Mouse (Mus musculus) spleen, adult 2 months (tissue): ENCODE results near the gene Lsm4. TPM values are rescaled to one million over a fixed set of nuclear protein-coding genes. Genes with fewer than 3 reads are reported as not detected.
A peak's percentile ranks its signal among the peaks of the same experiment; 100 is the strongest.

Source experiments
- DNase-seq, 2 experiments: peaks; one replicate each; pipeline versions ENCODE4 v3.0.0 to v3.0.0-alpha.2; 2012 to 2021; ENCODE audit warnings: low spot score in 2 of 2, low read depth in 1 of 2
- H3K27ac ChIP-seq: fragments of 200-500 bp; 2 replicates; pipeline ENCODE4 v1.5.1; 2012; ENCODE audit warnings: low read length, inconsistent platforms; ENCODE audit not compliant: insufficient read depth
- H3K27me3 ChIP-seq: fragments of 200-500 bp; 2 replicates; pipeline ENCODE4 v1.6.1; 2012; ENCODE audit warnings: mild to moderate bottlenecking, moderate library complexity, low read length, inconsistent platforms; ENCODE audit not compliant: control insufficient read depth, insufficient read depth
- H3K36me3 ChIP-seq: fragments of 200-500 bp; 2 replicates; pipeline ENCODE4 v1.6.1; 2012; ENCODE audit warnings: mild to moderate bottlenecking, low read length, inconsistent platforms; ENCODE audit not compliant: control insufficient read depth, insufficient read depth
- H3K4me1 ChIP-seq: fragments of 200-500 bp; 2 replicates; pipeline ENCODE4 v1.6.1; 2011; ENCODE audit warnings: inconsistent platforms; ENCODE audit not compliant: control insufficient read depth, insufficient read depth, insufficient read length
- H3K4me3 ChIP-seq: fragments of 200-500 bp; 2 replicates; pipeline ENCODE4 v1.5.1; 2011; ENCODE audit warnings: mild to moderate bottlenecking, inconsistent platforms; ENCODE audit not compliant: insufficient read depth, insufficient read length; ENCODE audit errors: extremely low read depth
- CTCF ChIP-seq: fragments of 200-500 bp; IDR thresholded peaks from 2 replicates; pipeline ENCODE4 v1.5.1; 2011; ENCODE audit warnings: mild to moderate bottlenecking, inconsistent platforms; ENCODE audit not compliant: insufficient read depth, insufficient read length, insufficient replicate concordance; ENCODE audit errors: extremely low read depth
- POLR2A ChIP-seq: fragments of 200-500 bp; IDR thresholded peaks from 2 replicates; pipeline ENCODE4 v1.6.1; 2011; ENCODE audit warnings: low read depth, low read length, inconsistent platforms
- WGBS: fragments of 180-500 bp; shearing (Covaris S2); methylation state at CpG from one replicate; pipeline ENCODE4 v1.1.7; 2018; 5-methylcytosine and 5-hydroxymethylcytosine counted together
- polyA plus RNA-seq: library from polyadenylated mRNA; depleted of rRNA; stranded (reverse); fragments of >200 nt; gene quantifications from 2 replicates; pipeline ENCODE4 v1.2.3, GENCODE M21; 2012

The Lsm4 gene
- polyA plus RNA-seq, 1 experiment = 109 TPM

- no peaks in the 10 kb centered on the region; the same call in 1 of the 2 replicates for H3K36me3 ChIP-seq
- no peaks in the 10 kb centered on the region for H3K27me3 ChIP-seq
- WGBS = 92% methylated on average over 2 of the region's 2 CpGs
- H3K4me3 ChIP-seq = no peak overlapping the region
- H3K27ac ChIP-seq = no peak overlapping the region
- TF ChIP-seq CTCF (no peak), POLR2A (no peak)
- no peak for DNase-seq
- H3K4me1 ChIP-seq = peaks cover 13% of the 10 kb centered on the region
These were observed 15.3 kb upstream of the Lsm4 start for GRCm38 (mm10) chr8:70657739-70658138.

GRCm38 (mm10) chr8:70658897-70659603 is 14.0 kb upstream of the Lsm4 start:
- no peak for DNase-seq
- WGBS = 3% methylated on average over 31 of the region's 31 CpGs
- peak overlapping the region; percentile 36 for H3K27ac ChIP-seq

GRCm38 (mm10) chr8:70659604-70660272 is 13.3 kb upstream of the Lsm4 start:
- WGBS = under 1% methylated on average over 42 of the region's 44 CpGs
- Histone ChIP-seq H3K27ac (peak overlapping the region; percentile 36), H3K27me3 (no peaks in the 10 kb centered on the region), H3K4me1 (peaks cover 6% of the 10 kb centered on the region), H3K4me3 (peak overlapping the region; percentile 87), H3K36me3 (no peaks in the 10 kb centered on the region; the same call in 1 of the 2 replicates)
- DNase-seq = peak in 1 of 2 experiments; percentile 80
- no peak for TF ChIP-seq CTCF
- TF ChIP-seq POLR2A = no peak

More at GRCm38 (mm10) chr8:70658897-70659603, 14.0 kb upstream of the Lsm4 start:
- H3K27me3 ChIP-seq = no peaks in the 10 kb centered on the region
- H3K36me3 ChIP-seq = no peaks in the 10 kb centered on the region; the same call in 1 of the 2 replicates
- peaks cover 11% of the 10 kb centered on the region for H3K4me1 ChIP-seq
- TF ChIP-seq POLR2A (no peak), CTCF (no peak)
- H3K4me3 ChIP-seq = peak overlapping the region; percentile 87

GRCm38 (mm10) chr8:70660273-70660725 is 12.7 kb upstream of the Lsm4 start, which contains the start of gene Pgpep1:
Gene Pgpep1, minus strand, starts transcription at chr8:70660388.
- Histone ChIP-seq H3K36me3 (no peaks in the 10 kb centered on the region; the same call in 1 of the 2 replicates), H3K27ac (peak within 1 kb of the TSS; percentile 36), H3K27me3 (no peaks in the 10 kb centered on the region), H3K4me3 (peak within 1 kb of the TSS; percentile 87), H3K4me1 (peaks cover 6% of the 10 kb centered on the region)
- no peak for TF ChIP-seq CTCF
- no peak for TF ChIP-seq POLR2A
- WGBS = 8% methylated on average over 14 of the region's 14 CpGs
- DNase-seq = no peak

- no peak overlapping the region for H3K4me3 ChIP-seq
- no peaks in the 10 kb centered on the region for H3K36me3 ChIP-seq
- peaks cover 6% of the 10 kb centered on the region for H3K4me1 ChIP-seq
- no peak for TF ChIP-seq POLR2A
- TF ChIP-seq CTCF = no peak
- no peak for DNase-seq
- no peak overlapping the region for H3K27ac ChIP-seq
- 79% methylated on average over 4 of the region's 4 CpGs for WGBS
- H3K27me3 ChIP-seq = no peaks in the 10 kb centered on the region
These were observed 9.4 kb upstream of the Lsm4 start for GRCm38 (mm10) chr8:70663691-70664090.

- 70% methylated on average over 3 of the region's 3 CpGs for WGBS
- Histone ChIP-seq H3K4me3 (no peak overlapping the region), H3K27ac (no peak overlapping the region), H3K4me1 (peaks cover 6% of the 10 kb centered on the region), H3K36me3 (no peaks in the 10 kb centered on the region), H3K27me3 (no peaks in the 10 kb centered on the region)
- no peak for TF ChIP-seq CTCF
- TF ChIP-seq POLR2A = no peak
- DNase-seq = no peak
These were observed 8.4 kb upstream of the Lsm4 start for GRCm38 (mm10) chr8:70664631-70665030.
